Mouse (Mus musculus): ENCODE measurements around the gene Dync1i1. TPM values are rescaled to one million over a fixed set of nuclear protein-coding genes. Genes with fewer than 3 reads are reported as not detected.

Dync1i1 gene
- polyA plus RNA-seq, 1 experiment = 3.9 TPM

- Histone ChIP-seq H3K79me2 (ENCODE audit: control insufficient read depth, insufficient read depth) (no peaks in the 10 kb centered on the region), H3K36me3 (ENCODE audit: control insufficient read depth, insufficient read depth) (no peaks in the 10 kb centered on the region), H3K4me3 (no peak overlapping the region), H3K27me3 (ENCODE audit: control insufficient read depth, insufficient read depth, insufficient read length) (no peaks in the 10 kb centered on the region), H3ac (ENCODE audit: control insufficient read depth, insufficient read length) (no peak overlapping the region), H3K4me2 (ENCODE audit: low read depth) (no peak overlapping the region)
- no peak for TF ChIP-seq POLR2A (IDR thresholded peaks at IDR 0.05; ENCODE audit: insufficient read length, low read depth)
- TF ChIP-seq REST (IDR thresholded peaks at IDR 0.05; ENCODE audit: insufficient read depth, insufficient read length) = no peak
- TF ChIP-seq USF1 (IDR thresholded peaks at IDR 0.05; ENCODE audit: low read depth) = no peak
These were observed 50.0 kb downstream of the Dync1i1 start for GRCm38 (mm10) chr6:5775461-5775860.

DNA sequence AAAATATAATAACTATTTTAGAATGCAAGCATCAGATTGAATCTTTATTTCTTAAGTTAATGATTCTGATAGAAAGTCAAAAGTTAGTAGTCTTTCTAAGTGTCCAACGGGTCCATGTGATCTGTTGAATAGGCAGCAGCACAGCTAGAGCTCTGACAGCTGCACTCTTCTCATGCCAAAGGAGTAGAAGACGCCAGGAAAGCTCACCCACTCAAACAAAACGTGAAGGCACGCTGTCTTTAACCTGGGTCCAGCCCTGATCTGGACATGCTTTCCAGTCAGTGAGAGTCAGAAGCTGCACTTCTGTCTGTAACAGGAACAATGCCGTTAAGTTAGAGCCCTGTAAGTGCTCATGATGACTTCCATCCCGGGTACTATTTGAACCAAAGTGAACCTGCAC is 56.3 kb downstream of the Dync1i1 start:
- no peaks in the 10 kb centered on the region for H3K36me3 ChIP-seq (ENCODE audit: control insufficient read depth, insufficient read depth)
- H3K4me3 ChIP-seq = no peak overlapping the region
- H3K27me3 ChIP-seq (ENCODE audit: control insufficient read depth, insufficient read depth, insufficient read length) = no peaks in the 10 kb centered on the region
- no peaks in the 10 kb centered on the region for H3K79me2 ChIP-seq (ENCODE audit: control insufficient read depth, insufficient read depth)
- TF ChIP-seq POLR2A (IDR thresholded peaks at IDR 0.05; ENCODE audit: insufficient read length, low read depth) (no peak), TCF12 (IDR thresholded peaks at IDR 0.05; ENCODE audit: insufficient read depth, poor library complexity, severe bottlenecking) (no peak), MYOD1 (IDR thresholded peaks at IDR 0.05; ENCODE audit: control insufficient read depth in 1 of 3, insufficient read length in 2 of 3, low read depth in 2 of 3) (peak in 2 of 3 experiments; percentile 11 to 52), MYOG (IDR thresholded peaks at IDR 0.05; ENCODE audit: control insufficient read depth in 1 of 3, insufficient read depth in 1 of 3, insufficient read length in 2 of 3, low read depth in 2 of 3) (peak in 1 of 3 experiments; percentile 17)
- peak overlapping the region; percentile 42 for H3K4me2 ChIP-seq (ENCODE audit: low read depth)
- H3ac ChIP-seq (ENCODE audit: control insufficient read depth, insufficient read length) = no peak overlapping the region

- no peak overlapping the region for H3K4me2 ChIP-seq (ENCODE audit: low read depth)
- H3K27me3 ChIP-seq (ENCODE audit: control insufficient read depth, insufficient read depth, insufficient read length) = no peaks in the 10 kb centered on the region
- H3K79me2 ChIP-seq (ENCODE audit: control insufficient read depth, insufficient read depth) = no peaks in the 10 kb centered on the region
- TF ChIP-seq SRF (IDR thresholded peaks at IDR 0.05; ENCODE audit: control insufficient read depth, insufficient read length, low read depth) = no peak
- no peak for TF ChIP-seq MAX (IDR thresholded peaks at IDR 0.05; ENCODE audit: low read depth)
- TF ChIP-seq REST (IDR thresholded peaks at IDR 0.05; ENCODE audit: insufficient read depth, insufficient read length) = no peak
- no peak for TF ChIP-seq CEBPB (IDR thresholded peaks at IDR 0.05; ENCODE audit: insufficient read depth, poor library complexity, severe bottlenecking)
- TF ChIP-seq POLR2AphosphoS2 (IDR thresholded peaks at IDR 0.05; ENCODE audit: insufficient read length, low read depth) = no peak
- TF ChIP-seq USF1 (IDR thresholded peaks at IDR 0.05; ENCODE audit: low read depth) = no peak
- no peak for TF ChIP-seq TCF12 (IDR thresholded peaks at IDR 0.05; ENCODE audit: insufficient read depth, poor library complexity, severe bottlenecking)
- TF ChIP-seq MYOG (IDR thresholded peaks at IDR 0.05; ENCODE audit: control insufficient read depth in 1 of 3, insufficient read depth in 1 of 3, insufficient read length in 2 of 3, low read depth in 2 of 3) = no peak
- no peaks in the 10 kb centered on the region for H3K36me3 ChIP-seq (ENCODE audit: control insufficient read depth, insufficient read depth)
- H3K4me3 ChIP-seq = no peak overlapping the region
- H3ac ChIP-seq (ENCODE audit: control insufficient read depth, insufficient read length) = no peak overlapping the region
These were observed 58.4 kb downstream of the Dync1i1 start for GRCm38 (mm10) chr6:5783830-5784229.

DNA sequence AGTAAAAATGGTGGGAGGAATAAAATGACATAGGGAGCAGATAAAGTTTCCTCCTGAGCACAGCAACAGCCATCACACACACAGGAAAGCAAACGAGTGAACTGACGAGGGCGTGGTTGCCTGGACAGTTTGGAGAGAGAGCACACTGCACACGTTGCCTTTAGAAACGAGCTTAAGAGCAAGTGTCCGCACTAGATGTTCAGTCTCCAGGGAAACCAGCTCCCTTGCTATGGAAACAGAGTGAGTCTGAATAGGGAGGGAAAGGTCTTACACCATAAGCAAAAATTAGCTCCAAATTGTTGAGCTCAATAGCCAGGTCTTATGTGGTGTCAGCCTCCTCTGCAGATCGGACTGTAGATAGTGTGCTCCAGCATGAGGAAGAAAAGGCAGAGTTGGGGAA is 65.2 kb downstream of the Dync1i1 start:
- no peak for TF ChIP-seq MYOG (IDR thresholded peaks at IDR 0.05; ENCODE audit: control insufficient read depth in 1 of 3, insufficient read depth in 1 of 3, insufficient read length in 2 of 3, low read depth in 2 of 3)
- TF ChIP-seq POLR2AphosphoS2 (IDR thresholded peaks at IDR 0.05; ENCODE audit: insufficient read length, low read depth) = no peak
- no peak for TF ChIP-seq REST (IDR thresholded peaks at IDR 0.05; ENCODE audit: insufficient read depth, insufficient read length)
- no peak for TF ChIP-seq MYOD1 (IDR thresholded peaks at IDR 0.05; ENCODE audit: control insufficient read depth in 1 of 3, insufficient read length in 2 of 3, low read depth in 2 of 3)
- no peak for TF ChIP-seq USF1 (IDR thresholded peaks at IDR 0.05; ENCODE audit: low read depth)
- no peak for TF ChIP-seq E2F4 (IDR thresholded peaks at IDR 0.05; ENCODE audit: insufficient read depth)
- no peak for TF ChIP-seq TCF12 (IDR thresholded peaks at IDR 0.05; ENCODE audit: insufficient read depth, poor library complexity, severe bottlenecking)
- no peak for TF ChIP-seq CEBPB (IDR thresholded peaks at IDR 0.05; ENCODE audit: insufficient read depth, poor library complexity, severe bottlenecking)
- TF ChIP-seq POLR2A (IDR thresholded peaks at IDR 0.05; ENCODE audit: insufficient read length, low read depth) = no peak
- Histone ChIP-seq H3K27me3 (ENCODE audit: control insufficient read depth, insufficient read depth, insufficient read length) (no peaks in the 10 kb centered on the region), H3K79me2 (ENCODE audit: control insufficient read depth, insufficient read depth) (no peaks in the 10 kb centered on the region), H3K36me3 (ENCODE audit: control insufficient read depth, insufficient read depth) (no peaks in the 10 kb centered on the region), H3ac (ENCODE audit: control insufficient read depth, insufficient read length) (no peak overlapping the region), H3K4me3 (no peak overlapping the region), H3K4me2 (ENCODE audit: low read depth) (no peak overlapping the region)

DNA sequence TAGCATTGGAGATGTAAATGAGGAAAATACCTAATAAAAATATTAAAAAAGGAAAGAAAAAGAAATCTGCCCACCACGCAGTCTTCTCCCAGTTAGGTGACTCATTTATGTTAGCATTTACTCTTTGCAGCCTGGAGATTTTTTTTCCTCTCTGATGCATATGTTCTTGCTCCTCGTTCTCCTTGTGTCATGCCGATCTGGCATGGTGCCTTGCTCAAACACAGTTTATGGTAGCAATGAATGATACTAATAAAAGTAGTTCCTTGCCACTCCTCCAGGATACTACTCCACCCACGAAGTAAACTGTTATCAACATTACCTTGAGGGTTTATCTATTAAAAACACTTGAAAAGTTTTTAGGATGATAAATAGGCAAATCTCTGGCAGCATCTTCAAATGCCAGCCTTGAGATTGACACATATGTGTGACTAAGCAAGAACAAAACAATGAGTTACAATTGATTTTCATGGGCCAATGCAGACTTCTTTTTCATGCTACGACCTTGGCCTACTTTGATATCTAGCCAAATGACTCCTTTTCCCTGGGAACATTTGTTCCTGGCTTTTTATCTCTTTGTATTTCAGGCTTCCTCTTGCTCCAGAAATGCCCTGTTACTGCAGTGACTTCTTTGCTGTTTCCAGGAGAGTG is 68.8 kb downstream of the Dync1i1 start:
- no peak overlapping the region for H3K4me2 ChIP-seq (ENCODE audit: low read depth)
- H3K79me2 ChIP-seq (ENCODE audit: control insufficient read depth, insufficient read depth) = no peaks in the 10 kb centered on the region
- no peaks in the 10 kb centered on the region for H3K36me3 ChIP-seq (ENCODE audit: control insufficient read depth, insufficient read depth)
- H3ac ChIP-seq (ENCODE audit: control insufficient read depth, insufficient read length) = no peak overlapping the region
- H3K27me3 ChIP-seq (ENCODE audit: control insufficient read depth, insufficient read depth, insufficient read length) = no peaks in the 10 kb centered on the region
- TF ChIP-seq POLR2AphosphoS2 (IDR thresholded peaks at IDR 0.05; ENCODE audit: insufficient read length, low read depth) (no peak), MAX (IDR thresholded peaks at IDR 0.05; ENCODE audit: low read depth) (no peak), POLR2A (IDR thresholded peaks at IDR 0.05; ENCODE audit: insufficient read length, low read depth) (no peak), MYOD1 (IDR thresholded peaks at IDR 0.05; ENCODE audit: control insufficient read depth in 1 of 3, insufficient read length in 2 of 3, low read depth in 2 of 3) (no peak), USF1 (IDR thresholded peaks at IDR 0.05; ENCODE audit: low read depth) (no peak), TCF3 (IDR thresholded peaks at IDR 0.05; ENCODE audit: insufficient read length, low read depth) (no peak), SRF (IDR thresholded peaks at IDR 0.05; ENCODE audit: control insufficient read depth, insufficient read length, low read depth) (no peak), REST (IDR thresholded peaks at IDR 0.05; ENCODE audit: insufficient read depth, insufficient read length) (no peak), E2F4 (IDR thresholded peaks at IDR 0.05; ENCODE audit: insufficient read depth) (no peak), MYOG (IDR thresholded peaks at IDR 0.05; ENCODE audit: control insufficient read depth in 1 of 3, insufficient read depth in 1 of 3, insufficient read length in 2 of 3, low read depth in 2 of 3) (no peak), TCF12 (IDR thresholded peaks at IDR 0.05; ENCODE audit: insufficient read depth, poor library complexity, severe bottlenecking) (no peak), CEBPB (IDR thresholded peaks at IDR 0.05; ENCODE audit: insufficient read depth, poor library complexity, severe bottlenecking) (no peak)
- no peak overlapping the region for H3K4me3 ChIP-seq
